Mouse (Mus musculus) heart, embryonic 12.5 days (tissue): ENCODE data around the gene Mmadhc. TPM values are rescaled to one million over a fixed set of nuclear protein-coding genes. Genes with fewer than 3 reads are reported as not detected.

Source experiments
- ATAC-seq: fragments of 200-750 bp; cut with Nextera tagmentation; 2 replicates; pipeline ENCODE4 v1.8.0; 2017; ENCODE audit warnings: moderate TSS enrichment, moderate library complexity; ENCODE audit not compliant: insufficient number of reproducible peaks, low FRiP score
- H3K27ac ChIP-seq: fragments of 300-500 bp; sonication (generic); 2 replicates; pipeline ENCODE4 v1.5.1; 2016; ENCODE audit warnings: mild to moderate bottlenecking, moderate library complexity; ENCODE audit not compliant: poor library complexity, severe bottlenecking
- H3K27me3 ChIP-seq: fragments of 300-500 bp; sonication (generic); replicated peaks from 2 replicates; pipeline ENCODE4 v1.6.1; 2016; ENCODE audit warnings: mild to moderate bottlenecking, moderate library complexity
- H3K36me3 ChIP-seq: fragments of 300-500 bp; sonication (generic); 2 replicates; pipeline ENCODE4 v1.6.1; 2016; ENCODE audit warnings: mild to moderate bottlenecking, moderate library complexity
- H3K4me1 ChIP-seq: fragments of 300-500 bp; sonication (generic); replicated peaks from 2 replicates; pipeline ENCODE4 v1.6.1; 2016; ENCODE audit warnings: mild to moderate bottlenecking
- H3K4me2 ChIP-seq: fragments of 300-500 bp; sonication (generic); 2 replicates; pipeline ENCODE4 v1.6.1; 2016; ENCODE audit warnings: mild to moderate bottlenecking, moderate library complexity
- H3K4me3 ChIP-seq: fragments of 300-500 bp; sonication (generic); 2 replicates; pipeline ENCODE4 v1.5.1; 2016; ENCODE audit warnings: mild to moderate bottlenecking
- H3K9ac ChIP-seq: fragments of 300-500 bp; sonication (generic); 2 replicates; pipeline ENCODE4 v1.6.1; 2016; ENCODE audit warnings: mild to moderate bottlenecking, moderate library complexity
- H3K9me3 ChIP-seq: fragments of 300-500 bp; sonication (generic); replicated peaks from 2 replicates; pipeline ENCODE4 v1.6.1; 2016; ENCODE audit warnings: mild to moderate bottlenecking, moderate library complexity
- WGBS: fragments of 180-500 bp; shearing (Covaris S2); methylation state at CpG from one replicate; pipeline ENCODE4 v1.1.7; 2016; 5-methylcytosine and 5-hydroxymethylcytosine counted together
- polyA plus RNA-seq: library from polyadenylated mRNA; unstranded; fragments of >200 nt; fragmentation: Nextera tagmentation; extraction: Ambion mirVana; gene quantifications from 2 replicates; pipeline ENCODE4 v1.2.1, GENCODE M21; 2016

The Mmadhc gene
- polyA plus RNA-seq, 1 experiment from 2014 or later: 129 TPM

DNA sequence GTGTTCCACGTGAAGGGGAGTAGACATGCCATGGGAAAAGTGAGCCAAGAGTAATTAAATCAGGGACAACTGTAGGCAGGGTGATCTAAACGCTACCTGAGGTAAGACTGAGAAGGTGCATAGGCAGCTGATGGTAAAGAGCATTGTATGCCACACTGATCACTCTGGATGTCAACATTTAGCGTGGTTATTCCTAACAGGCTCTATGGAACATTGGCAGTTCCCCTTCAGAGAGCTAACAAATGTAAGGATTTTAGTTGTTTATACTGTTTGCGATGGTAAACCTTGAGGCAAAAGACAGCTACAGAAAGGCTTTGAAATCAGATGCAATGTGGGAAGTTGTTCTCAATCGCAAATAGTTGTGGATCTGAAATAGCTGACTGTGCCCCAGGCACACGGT is 32.5 kb downstream of the Mmadhc start:
- no peak overlapping the region for H3K27ac ChIP-seq
- WGBS: 69% methylated on average over 6 of the region's 6 CpGs
- no peaks in the 10 kb centered on the region for H3K27me3 ChIP-seq
- no peak for ATAC-seq
- no peaks in the 10 kb centered on the region for H3K9me3 ChIP-seq
- no peaks in the 10 kb centered on the region for H3K36me3 ChIP-seq
- H3K4me1 ChIP-seq: no peaks in the 10 kb centered on the region
- no peak overlapping the region for H3K9ac ChIP-seq
- H3K4me3 ChIP-seq: no peak overlapping the region
- H3K4me2 ChIP-seq: no peak overlapping the region

DNA sequence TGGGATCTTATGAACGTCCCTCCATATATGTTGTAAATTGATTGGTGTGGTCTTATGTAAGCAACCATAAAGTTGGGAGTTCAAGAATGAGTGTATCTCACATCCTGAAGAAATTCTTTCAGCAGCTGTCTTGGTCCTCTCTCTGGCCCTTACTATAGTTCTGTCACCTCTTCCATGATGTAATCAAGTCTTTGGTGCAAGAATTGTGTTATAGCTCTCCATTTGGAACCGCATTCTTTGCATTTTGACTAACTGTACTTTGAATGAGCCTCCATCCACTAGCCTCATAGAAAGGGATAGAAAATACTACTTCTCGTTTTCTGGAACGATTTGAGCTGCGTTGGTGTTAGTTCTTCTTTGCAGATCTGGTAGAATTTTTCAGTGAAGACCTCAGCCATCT is 41.6 kb downstream of the Mmadhc start:
- Histone ChIP-seq H3K4me2 (no peak overlapping the region), H3K27ac (no peak overlapping the region), H3K9ac (no peak overlapping the region), H3K36me3 (no peaks in the 10 kb centered on the region), H3K4me3 (no peak overlapping the region), H3K27me3 (no peaks in the 10 kb centered on the region), H3K9me3 (no peaks in the 10 kb centered on the region), H3K4me1 (no peaks in the 10 kb centered on the region)
- 84% methylated on average over 5 of the region's 5 CpGs for whole genome bisulfite sequencing
- ATAC-seq: no peak

DNA sequence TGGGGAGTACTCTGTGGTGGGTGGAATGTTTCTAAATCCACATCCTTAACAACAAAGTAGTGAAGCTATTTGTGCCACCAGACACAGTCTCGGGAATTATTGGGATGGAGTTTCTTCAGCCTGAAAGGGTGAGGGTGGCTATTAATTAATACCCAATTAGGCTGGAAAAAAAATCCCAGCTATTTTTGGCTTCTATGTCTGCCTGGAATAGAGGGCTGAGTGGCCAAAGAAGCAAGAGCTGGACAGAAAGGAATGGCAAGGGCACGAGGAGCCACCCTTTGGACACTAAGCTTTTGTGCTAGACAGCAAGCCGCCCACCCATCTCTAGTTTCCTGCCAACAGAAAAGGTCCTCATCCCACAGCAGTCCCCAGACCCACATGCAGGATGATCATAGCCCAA is 48.0 kb downstream of the Mmadhc start:
- H3K9ac ChIP-seq: no peak overlapping the region
- WGBS: 54% methylated on average over 3 of the region's 3 CpGs
- 0 out of 2 replicates have a peak, but pooled peaks cover 4% of the 10 kb centered on the region for H3K9me3 ChIP-seq
- H3K4me2 ChIP-seq: no peak overlapping the region
- no peaks in the 10 kb centered on the region; the same call in 1 of the 2 replicates for H3K4me1 ChIP-seq
- H3K36me3 ChIP-seq: no peaks in the 10 kb centered on the region
- no peak overlapping the region for H3K27ac ChIP-seq
- no peak for ATAC-seq
- no peak overlapping the region for H3K4me3 ChIP-seq
- no peaks in the 10 kb centered on the region for H3K27me3 ChIP-seq

DNA sequence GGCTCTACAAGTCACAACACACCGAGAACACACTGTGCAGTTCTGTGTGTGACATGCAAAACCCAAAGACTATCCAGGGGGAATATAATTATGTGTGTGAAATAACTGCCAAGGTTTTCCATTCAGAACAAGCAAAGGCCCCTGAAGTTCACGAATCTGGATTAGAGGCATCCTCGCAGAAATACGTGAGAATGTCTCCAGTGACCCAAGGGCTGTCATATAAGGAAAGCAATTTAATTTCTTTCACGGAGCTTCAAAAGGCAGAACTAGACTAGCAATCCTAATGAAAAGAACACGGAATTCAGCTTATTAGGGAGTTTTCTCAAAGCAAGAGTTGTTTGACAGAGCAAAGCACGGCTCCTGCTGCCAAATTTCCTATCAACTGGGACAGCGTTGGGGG is 63.1 kb downstream of the Mmadhc start:
- H3K9me3 ChIP-seq: peaks cover 5% of the 10 kb centered on the region; the same call in 1 of the 2 replicates
- H3K27ac ChIP-seq: no peak overlapping the region
- WGBS: 76% methylated on average over 8 of the region's 8 CpGs
- no peaks in the 10 kb centered on the region for H3K27me3 ChIP-seq
- H3K4me3 ChIP-seq: no peak overlapping the region
- no peaks in the 10 kb centered on the region for H3K36me3 ChIP-seq
- no peak overlapping the region for H3K9ac ChIP-seq
- peaks cover 9% of the 10 kb centered on the region; the same call in 1 of the 2 replicates for H3K4me1 ChIP-seq
- no peak for ATAC-seq
- no peak overlapping the region for H3K4me2 ChIP-seq

Other genes with a start within 250 kb of the Mmadhc start
- 5.4 TPM in 2 replicates for gene Lypd6, start 230.4 kb downstream of the Mmadhc start, polyA plus RNA-seq